Mouse (Mus musculus) left cerebral cortex, postnatal 36 days (tissue): Measurements from ENCODE around the gene Me3. TPM values are rescaled to one million over a fixed set of nuclear protein-coding genes. Genes with fewer than 3 reads are reported as not detected.

ENCODE experiments used
- DNase-seq, 2 experiments: peaks; one replicate each; pipeline ENCODE4 v3.0.0; 2021 to 2022; ENCODE audit warnings: low spot score in 2 of 2, mixed read lengths in 1 of 2
- intact Hi-C: fragments of 180-260 bp; cut with DNase I; formaldehyde crosslinking; loops from one replicate; pipeline ENCODE4 v1.15.1; 2025
- total RNA-seq, 2 experiments: library from RNA; stranded (reverse); gene quantifications; 2 replicates each; pipeline ENCODE4 v1.2.3; 2021

Gene Me3
- total RNA-seq, 2 experiments from 2014 or later, result 103 TPM

DNA sequence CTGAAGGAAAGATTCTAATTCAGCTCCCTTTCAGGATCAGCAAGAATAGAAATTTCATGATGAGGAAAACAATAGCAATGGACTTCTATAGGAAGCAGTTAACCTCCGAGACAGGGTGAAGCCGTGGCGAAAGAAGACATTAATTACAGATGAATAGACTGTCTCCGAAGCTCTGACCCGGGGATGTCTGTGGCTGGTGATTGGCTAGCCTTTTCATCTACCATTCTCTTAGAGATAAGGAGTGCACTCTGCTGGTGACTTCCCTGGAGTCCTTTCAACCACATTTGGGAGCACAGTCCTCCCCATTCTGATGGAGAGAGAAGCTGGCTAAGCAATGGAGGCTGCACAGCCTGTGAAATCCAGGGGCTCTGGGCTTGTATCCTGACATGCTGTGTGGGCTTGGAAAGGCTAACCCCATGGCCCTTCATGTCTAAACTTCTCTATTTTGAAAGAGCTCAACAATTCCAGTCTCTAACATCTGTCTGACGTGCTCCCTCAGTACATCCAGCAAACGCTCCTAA is 25.6 kb downstream of the Me3 start:
- DNase-seq, result no peak
- intact Hi-C loops, result no loop called here

GRCm38 (mm10) chr7:89664197-89664596 is 32.0 kb downstream of the Me3 start:
- intact Hi-C loops, result no loop called here
- no peak for DNase-seq

GRCm38 (mm10) chr7:89666361-89666760 is 34.2 kb downstream of the Me3 start:
- intact Hi-C loops, result loop anchor here (5.0 kb wide), 1 partner anchor 34 kb away; the partner anchor contains the start of gene Me3
- DNase-seq, result no peak

- no peak for DNase-seq
- intact Hi-C loops, result loop anchor here (5.0 kb wide), 1 partner anchor 35 kb away; the partner anchor contains the start of gene Me3
Measured at GRCm38 (mm10) chr7:89667570-89667969, 35.4 kb downstream of the Me3 start.

DNA sequence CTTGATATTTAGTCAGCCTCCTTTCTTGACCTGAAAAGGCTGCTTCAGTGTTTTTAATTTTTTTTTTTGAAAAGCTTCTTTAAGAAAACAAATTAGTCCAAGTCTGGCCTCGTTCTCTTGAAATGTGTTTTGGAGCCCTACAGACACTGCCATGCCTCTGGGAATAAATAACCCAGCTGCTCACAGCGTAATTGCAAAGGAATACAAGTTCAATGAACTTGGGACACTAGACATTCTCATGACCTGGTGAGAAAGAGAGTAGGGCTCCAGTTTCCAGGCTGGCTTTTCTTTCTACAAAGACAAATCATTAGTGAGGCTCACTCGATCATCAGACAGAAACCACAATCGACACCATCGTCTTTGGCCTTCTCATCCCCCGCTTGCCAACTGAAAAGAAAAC is 37.3 kb downstream of the Me3 start:
- DNase-seq, result no peak

GRCm38 (mm10) chr7:89671104-89671831 is 39.1 kb downstream of the Me3 start:
- no peak for DNase-seq
- intact Hi-C loops, result no loop called here

More for the DNA sequence above, 37.3 kb downstream of the Me3 start:
- intact Hi-C loops, result loop anchor here (5.0 kb wide), 1 partner anchor 37 kb away; the partner anchor contains the start of gene Me3

GRCm38 (mm10) chr7:89676176-89676575 is 44.0 kb downstream of the Me3 start:
- intact Hi-C loops, result no loop called here
- no peak for DNase-seq

GRCm38 (mm10) chr7:89677850-89678249 is 45.7 kb downstream of the Me3 start:
- intact Hi-C loops, result no loop called here

DNA sequence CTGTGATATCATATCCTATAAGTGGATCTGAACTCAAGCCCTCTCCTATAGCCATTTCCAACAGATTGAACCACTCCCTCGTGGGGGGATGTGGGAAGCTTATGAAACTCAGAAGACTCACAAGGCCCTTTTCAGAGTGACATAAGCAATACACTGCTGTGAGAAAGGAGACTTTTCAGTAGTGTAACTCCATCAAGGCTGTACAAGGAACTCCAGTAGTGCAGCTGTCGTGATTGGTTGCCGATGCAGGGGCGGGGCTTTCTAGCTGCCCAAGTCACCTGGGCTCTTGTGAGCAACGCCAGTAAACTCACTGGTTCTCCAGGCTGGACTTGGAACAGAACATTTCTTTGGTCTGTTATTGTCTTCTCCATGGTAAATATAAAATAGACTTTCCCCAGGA is 46.5 kb downstream of the Me3 start:
- intact Hi-C loops, result no loop called here
- DNase-seq, result no peak

More at GRCm38 (mm10) chr7:89677850-89678249, 45.7 kb downstream of the Me3 start:
- no peak for DNase-seq

- intact Hi-C loops, result no loop called here
- no peak for DNase-seq
Measured at GRCm38 (mm10) chr7:89679139-89679538, 46.9 kb downstream of the Me3 start.

GRCm38 (mm10) chr7:89679621-89680140 is 47.5 kb downstream of the Me3 start:
- no peak for DNase-seq
- intact Hi-C loops, result no loop called here

DNA sequence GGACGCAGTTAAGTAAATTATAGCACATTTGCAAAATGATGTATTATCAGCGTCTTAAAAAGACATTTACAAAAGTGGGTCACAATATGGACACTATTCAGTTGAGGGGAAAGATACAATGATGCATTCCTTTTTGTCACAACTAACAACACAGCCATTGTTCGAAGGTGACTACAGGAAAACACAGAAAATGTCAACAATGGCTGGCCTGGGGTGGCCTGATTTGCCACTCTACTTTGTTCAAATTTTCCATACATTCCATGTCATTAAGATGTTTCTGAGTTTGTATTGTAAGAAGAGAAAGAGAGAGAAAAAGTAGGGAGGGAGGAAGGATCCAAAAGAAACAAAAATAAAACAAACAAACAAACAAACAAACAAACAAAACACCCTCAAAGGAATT is 48.7 kb downstream of the Me3 start:
- no peak for DNase-seq
- intact Hi-C loops, result no loop called here

GRCm38 (mm10) chr7:89681666-89682470 is 49.7 kb downstream of the Me3 start:
- intact Hi-C loops, result no loop called here
- no peak for DNase-seq

DNA sequence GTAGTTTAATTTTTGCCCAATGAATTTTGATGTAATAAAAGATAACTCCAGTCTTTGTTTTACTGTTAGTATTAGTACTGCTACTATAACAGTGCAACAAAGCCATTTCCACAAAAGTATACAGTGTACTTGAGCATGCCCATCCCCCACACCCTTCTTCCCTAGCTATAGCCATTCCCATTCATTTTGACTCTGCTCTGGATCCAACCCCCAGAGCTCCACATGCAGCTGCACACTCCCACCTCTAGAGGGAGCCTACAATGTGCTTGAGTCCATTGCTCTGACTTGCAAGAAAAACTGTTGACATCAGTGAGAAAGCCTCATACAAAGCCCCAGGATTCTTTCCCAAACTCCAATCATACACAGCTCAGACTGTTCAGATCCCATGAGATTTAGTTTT is 66.0 kb downstream of the Me3 start:
- intact Hi-C loops, result no loop called here

GRCm38 (mm10) chr7:89699668-89700350 is 67.6 kb downstream of the Me3 start:
- no peak for DNase-seq
- intact Hi-C loops, result no loop called here

More for the DNA sequence above, 66.0 kb downstream of the Me3 start:
- DNase-seq, result no peak

GRCm38 (mm10) chr7:89700511-89700910 is 68.3 kb downstream of the Me3 start:
- intact Hi-C loops, result no loop called here
- no peak for DNase-seq

DNA sequence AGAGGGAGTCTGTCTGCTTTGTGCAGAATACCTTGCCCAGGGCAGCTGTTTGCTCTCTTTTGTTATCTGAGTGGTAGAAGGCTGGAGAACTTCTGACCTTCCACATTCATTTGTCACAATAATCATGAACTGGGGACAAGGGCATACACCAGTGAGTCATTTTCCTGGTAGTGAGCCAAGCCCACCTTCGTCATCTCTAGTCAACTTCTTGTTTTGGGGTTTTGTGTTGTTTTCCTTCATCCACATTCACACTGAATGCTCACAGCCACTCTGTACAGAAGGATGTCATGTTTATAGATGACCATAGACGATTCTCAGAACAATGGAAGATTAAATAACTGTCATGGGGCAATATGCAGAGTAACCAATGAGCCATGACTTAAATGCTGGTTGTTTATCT is 78.6 kb downstream of the Me3 start:
- DNase-seq, result no peak
- intact Hi-C loops, result no loop called here

DNA sequence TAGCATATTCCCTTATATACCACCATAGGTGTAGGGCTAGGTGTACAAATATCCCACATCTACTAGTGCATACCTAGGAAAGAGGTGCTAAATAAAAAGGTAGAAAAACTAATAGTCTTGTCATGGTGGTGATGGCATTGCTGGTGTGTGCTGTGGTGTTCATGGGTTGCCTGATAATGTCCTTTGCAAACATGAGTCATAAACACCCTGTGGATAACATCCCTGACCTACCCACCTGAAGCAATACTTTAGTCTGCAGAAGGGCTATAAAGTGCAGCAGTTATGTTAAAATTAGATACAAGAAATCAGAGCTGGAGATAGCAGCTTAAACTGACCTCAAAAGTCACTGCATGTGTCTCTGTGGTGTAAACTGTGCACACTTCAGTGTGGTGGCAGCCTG is 80.9 kb downstream of the Me3 start:
- intact Hi-C loops, result no loop called here

DNA sequence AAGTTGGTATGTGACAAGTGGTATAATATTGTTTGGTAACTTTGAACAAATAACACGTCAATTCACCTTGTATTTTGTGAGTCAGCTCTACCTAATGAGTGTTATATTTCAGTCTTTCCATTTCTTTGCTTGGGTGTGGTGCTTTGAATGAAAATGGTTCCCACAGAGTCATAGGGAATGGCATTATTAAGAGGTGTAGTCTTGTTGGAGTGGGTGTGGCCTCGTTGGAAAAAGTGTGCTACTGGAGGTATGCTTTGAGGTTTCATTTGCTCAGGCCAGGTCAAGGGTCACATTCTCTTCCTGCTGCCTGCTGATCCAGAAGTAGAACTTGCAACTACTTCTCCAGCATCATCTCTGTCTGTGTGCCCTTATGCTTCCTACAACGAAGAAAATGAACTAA is 84.0 kb downstream of the Me3 start:
- DNase-seq, result no peak
- intact Hi-C loops, result no loop called here

More for the DNA sequence above, 80.9 kb downstream of the Me3 start:
- DNase-seq, result no peak

DNA sequence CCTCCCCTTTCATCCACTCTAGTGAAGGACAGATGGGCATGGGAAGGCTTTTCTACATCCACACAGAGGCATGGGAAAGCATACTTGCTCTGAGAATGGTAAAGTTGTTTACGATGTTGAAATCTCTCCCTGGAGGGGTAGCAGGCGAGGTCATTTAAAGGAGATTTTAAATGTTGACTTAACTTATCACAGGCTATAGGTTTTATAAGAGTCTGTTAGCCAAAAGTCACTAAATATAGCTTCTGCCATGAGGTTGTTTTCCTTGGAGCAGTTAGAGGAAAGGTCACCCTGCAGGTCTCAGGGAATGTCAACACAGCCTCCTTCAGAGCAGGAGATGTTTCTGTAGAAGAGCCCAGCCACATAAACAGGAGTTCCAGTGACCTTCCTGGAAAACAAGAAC is 85.3 kb downstream of the Me3 start:
- no peak for DNase-seq
- intact Hi-C loops, result no loop called here
